Mouse (Mus musculus): Measurements from ENCODE around the gene Epb41l4b. TPM values are rescaled to one million over a fixed set of nuclear protein-coding genes. Genes with fewer than 3 reads are reported as not detected.

Gene Epb41l4b
- polyA plus RNA-seq, 1 experiment from 2014 or later = 2.4 TPM

DNA sequence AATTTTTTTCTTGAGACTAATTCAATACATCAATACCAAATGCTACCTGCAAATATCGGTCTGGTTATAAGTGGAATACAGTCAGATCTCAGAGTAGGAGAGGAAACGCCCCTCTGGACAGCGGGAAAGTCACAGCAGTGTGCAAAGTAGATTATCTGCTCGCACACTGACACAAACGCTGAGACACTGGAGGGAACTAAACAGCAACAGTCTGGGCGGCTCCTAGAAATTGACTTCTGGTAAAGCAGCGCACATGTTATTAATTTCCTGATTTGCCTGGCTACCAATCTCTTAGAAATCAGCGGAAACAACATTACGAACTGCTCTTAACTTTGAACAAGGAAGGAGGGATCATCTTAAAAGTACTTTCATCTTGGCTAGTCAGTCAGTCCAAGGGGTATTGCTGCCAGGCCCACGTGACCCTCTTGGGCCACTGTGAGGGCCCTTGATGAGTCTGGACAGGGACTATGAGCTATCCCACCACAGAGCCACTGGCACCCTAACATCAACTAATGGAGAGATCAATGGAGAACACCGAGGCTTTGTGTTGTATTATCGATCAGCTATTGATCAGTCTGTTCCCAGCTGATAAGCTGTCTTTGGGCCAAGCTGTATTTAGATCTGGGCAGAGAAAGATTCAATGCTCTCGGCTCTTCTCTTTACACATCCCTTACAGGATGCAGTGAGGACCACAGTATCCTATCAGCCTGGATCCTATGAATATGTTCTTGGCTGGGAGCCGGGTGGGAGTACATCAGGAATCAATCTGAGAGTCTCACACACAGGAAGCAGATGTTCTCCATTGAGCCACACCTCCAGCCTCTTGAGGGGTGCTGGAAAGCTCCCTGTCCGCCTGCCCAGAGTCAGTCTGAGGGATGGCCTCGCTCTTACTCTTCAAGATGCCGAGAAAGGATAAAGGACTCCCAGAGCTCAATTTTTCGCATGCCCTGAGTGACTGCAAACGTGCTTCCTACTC lies 28.3 kb downstream of the Epb41l4b start:
- no peak for DNase-seq (ENCODE audit: low spot score)

DNA sequence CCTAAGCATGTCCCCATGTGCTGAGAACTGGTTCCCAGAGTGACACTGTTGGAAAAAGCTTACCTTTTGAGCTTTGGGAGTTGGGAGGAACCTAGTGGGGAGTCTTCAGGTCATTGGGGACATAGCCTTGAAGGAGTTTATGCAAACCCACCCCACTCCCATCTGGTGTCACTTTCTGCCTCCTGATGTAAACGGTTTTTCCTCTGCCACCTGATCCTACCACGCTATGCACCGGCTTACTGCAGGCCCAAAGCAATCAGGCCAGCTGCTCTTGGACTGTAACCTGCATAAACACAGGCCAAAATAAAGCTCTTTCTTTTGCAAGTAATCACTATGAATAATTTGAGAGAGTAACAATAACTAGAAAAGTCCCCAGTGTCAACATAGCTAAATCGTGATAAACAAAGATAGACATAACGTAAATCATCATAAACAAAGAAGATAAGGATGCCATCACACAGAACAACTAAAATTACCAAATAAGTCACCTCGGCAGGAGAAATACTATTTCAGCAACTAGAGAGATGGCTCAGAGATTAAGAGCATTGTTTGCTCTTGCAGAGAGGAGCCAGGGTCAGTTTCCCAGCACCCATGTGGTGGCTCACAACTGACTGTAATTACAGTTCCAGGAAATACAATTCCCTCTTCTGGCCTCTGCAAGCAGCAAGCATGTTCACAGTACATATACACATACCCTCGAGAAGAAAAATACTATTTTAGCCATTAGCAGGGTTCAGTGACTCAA lies 29.6 kb downstream of the Epb41l4b start:
- no peak for DNase-seq (ENCODE audit: low spot score)

DNA sequence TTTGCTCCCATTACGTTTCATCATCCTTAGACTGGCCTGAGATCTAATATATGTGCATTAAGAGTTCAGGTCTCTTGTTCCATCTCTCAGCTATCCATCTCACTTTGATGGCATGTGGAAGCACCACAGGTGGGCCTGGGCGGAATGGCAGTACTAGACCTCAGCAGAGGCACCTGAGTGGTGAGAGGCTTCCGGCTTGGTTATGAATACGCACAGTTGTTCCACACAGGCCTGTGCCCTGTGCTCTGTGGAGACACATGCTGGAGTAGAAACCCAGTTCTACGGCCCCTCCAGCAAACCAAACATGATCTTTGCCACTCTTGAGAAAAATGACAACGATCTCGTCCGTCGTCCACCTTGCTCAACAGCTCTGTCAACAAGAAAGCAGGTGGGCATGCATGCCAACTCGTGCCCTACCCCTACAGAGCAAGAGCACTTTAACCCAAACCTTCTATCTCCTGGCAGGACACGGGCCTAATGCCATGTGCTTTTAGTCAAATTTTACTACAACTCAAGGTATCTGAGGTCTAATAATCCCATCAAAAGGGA lies 31.2 kb downstream of the Epb41l4b start:
- no peak for DNase-seq (ENCODE audit: low spot score)

DNA sequence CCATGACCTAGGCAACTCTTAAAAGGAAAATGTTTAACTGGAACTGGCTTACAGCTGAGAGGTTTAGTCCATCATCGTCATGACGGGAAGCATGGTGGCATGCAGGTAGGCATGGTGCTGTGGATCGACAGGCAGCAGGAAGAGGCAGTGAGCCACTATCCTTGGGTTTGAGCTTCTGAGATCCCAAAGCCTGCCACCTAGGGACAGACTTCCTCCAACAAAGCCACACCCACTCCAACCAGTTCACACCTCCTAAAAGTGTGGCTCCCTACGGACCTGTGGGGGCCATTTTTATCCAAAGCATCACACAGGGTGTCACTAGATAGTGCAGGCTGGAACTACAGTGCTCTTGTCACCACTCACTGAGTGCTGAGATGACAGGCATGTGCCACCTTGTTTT lies 31.8 kb downstream of the Epb41l4b start:
- no peak for DNase-seq (ENCODE audit: low spot score)

DNA sequence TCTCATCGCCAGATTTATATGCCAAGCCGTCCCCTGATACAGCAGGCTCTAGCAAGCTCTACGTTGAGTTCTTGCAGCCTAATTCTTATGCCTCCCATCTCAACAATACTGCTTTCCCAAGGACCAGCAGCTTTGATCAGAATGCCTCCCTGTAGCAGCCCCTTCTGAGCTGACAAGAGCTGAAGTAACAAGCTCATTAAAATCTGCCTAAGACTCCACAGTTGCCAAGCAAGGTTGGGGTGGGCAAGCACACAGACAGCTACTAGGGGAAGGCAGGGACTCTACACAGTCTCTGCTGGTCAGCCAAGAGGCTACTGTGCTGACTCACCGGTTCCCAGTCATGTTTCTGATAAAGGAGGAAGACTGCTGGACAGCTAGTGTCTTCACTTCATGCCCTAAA lies 33.7 kb downstream of the Epb41l4b start:
- DNase-seq (ENCODE audit: low spot score) = no peak

DNA sequence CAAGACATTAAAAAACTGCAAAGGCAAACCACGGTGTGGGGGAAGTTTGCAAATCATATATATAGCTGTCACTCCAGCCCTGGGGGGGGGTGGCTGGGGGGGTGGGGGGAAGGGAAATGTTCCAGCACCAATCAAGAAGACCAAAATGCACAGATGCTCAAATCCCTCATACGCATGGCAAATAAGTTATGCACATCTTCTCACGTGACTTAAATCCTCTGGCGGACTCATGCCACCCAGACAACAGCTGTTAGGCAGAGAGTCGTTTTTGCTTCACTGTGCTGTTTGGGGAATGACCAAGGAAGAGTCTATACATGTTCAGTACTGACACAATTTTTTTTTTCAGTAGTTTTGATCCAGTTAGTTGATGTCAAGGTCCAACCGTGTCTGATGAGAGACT lies 37.9 kb downstream of the Epb41l4b start:
- no peak for DNase-seq (ENCODE audit: low spot score)

DNA sequence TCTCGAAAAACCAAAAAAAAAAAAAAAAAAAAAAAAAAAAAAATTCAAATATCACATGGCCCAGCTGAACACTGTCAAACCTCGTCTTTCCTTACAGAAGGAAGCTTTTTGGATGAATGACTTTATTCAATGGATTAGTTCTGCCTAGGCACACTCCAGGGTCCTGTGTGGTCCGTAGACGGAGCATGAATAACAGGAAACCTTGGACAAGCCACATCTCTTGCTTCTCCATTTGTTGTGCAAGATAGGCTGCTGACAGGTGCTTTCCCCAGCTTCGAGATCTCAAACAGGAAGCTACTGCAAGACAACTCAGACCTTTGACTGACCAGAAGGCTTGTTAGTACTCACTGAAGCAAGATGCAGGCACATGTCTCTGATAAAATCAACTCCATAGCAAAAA lies 39.4 kb downstream of the Epb41l4b start:
- DNase-seq (ENCODE audit: low spot score) = no peak

DNA sequence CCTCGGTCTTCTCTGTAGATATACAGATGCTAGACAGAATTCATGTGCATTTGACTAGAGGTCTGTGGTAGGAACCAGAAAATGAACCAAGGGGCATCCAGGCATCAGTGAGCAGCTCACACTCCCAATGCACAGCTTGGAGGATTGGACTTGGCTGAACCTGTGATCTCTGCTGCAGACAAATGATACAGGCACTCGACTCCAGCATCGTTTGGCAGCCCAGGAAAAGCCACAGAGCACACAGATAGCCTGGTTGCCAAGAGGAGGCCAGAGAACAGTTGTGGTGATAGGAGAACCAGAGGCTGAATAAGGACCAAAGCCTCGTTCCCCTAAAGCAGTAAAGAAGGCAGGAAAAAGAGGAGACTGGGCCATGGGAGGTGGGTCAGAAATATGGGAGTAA lies 42.1 kb downstream of the Epb41l4b start:
- no peak for DNase-seq (ENCODE audit: low spot score)

DNA sequence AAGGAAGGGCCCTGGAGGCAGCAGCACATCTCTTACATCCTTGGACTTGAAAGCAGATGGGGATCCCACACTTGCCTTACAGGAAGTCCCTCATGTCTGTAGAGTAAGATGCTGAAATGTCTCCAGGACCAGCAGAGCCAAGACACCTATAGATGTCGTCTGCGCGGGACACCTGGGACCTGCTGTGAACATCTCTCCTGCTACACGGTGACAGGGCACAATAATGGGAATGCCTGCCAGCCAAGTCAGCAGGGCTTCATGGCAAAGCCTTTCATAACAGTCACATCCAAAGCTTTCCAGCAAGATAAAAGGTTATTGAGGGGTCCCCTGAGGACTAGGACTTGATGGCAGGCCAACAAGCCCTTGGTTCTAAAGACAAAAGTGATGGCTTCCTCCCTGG lies 45.8 kb downstream of the Epb41l4b start:
- no peak for DNase-seq (ENCODE audit: low spot score)

DNA sequence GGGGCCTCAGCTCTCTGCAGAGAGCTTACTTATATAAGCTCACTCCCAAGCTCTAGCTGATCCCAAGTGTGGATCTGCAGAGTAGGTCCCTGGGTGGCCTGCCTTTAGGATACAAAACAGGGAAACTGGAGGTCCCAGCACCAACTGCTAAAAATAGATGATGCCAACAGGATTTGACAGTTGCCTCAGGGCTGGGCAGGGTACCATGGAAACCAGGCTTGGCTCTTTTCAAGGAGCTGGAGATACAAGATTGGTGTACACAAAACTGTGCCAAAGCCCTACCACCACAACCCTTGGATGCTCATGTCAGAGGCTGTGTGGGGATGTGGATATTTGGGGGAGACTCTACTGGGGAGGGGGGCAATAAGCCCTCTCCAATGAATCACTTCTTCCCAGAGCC lies 47.7 kb downstream of the Epb41l4b start:
- DNase-seq (ENCODE audit: low spot score) = no peak

DNA sequence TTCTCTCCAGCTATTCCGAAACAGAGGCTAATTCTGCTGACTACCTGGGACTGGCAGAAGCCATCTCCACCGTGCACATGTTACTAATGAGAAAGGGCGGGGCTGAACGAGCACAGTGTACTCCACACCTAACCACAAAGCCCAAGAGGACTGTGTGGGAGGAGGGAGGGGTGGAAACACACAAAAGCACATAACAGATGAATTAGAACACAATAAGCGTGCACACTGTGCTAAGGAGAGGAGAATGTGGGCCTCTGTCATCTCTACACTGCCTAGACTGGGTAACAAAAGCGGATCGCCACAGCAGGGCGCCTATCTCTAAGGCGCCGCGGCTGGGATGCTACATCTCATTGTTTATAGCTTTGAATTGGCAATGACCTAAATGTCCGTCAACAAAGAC lies 51.9 kb downstream of the Epb41l4b start:
- no peak for DNase-seq (ENCODE audit: low spot score)

DNA sequence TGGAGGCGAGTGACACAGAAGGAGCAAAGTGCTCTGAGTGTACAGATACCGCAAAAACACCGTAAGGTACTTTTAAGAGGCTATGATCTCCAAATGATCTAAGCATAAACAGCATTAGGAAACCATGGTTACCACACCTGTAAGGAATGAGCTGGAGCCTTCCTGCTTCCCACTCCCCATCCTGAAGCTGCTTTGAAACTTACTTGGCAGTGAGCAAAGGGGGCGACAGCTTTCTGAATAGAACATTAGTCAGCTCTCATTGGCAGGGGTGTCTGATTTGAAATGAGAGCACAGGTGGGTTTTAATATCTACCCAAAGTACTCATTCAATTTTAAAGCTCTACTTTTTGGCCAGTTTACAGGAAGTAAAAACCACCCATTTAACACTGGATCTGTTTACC lies 54.9 kb downstream of the Epb41l4b start:
- no peak for DNase-seq (ENCODE audit: low spot score)

DNA sequence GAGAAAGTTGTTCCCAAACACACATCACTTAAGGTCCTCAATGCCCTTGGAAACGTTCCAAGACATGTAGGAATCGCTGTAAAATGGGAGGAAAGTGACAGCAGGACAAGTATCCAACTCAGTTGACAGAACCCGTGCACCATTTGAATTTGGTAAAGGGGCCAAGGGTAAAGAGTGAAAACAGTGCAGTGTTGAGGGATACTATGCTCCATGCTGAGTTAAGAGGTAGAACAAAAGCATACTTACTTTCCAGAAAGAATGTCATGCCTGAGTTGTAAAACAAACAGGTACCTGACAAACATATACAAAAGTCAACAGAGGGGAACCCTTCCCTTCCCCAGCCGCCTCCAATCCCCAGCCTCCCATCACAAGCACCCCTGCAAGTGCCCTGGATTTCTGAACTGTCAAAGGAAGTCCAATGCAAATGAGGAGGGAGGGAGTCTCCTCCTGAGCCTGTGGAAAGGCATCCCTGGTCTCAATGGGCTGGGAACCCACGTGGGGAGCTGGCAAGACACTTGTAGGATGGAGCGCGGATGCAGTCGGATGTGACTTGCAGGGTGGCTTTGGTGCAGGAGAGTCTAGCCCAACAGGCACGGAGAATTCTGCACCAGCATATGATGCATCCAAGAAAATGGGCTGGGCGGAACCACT lies 57.4 kb downstream of the Epb41l4b start:
- no peak for DNase-seq (ENCODE audit: low spot score)

DNA sequence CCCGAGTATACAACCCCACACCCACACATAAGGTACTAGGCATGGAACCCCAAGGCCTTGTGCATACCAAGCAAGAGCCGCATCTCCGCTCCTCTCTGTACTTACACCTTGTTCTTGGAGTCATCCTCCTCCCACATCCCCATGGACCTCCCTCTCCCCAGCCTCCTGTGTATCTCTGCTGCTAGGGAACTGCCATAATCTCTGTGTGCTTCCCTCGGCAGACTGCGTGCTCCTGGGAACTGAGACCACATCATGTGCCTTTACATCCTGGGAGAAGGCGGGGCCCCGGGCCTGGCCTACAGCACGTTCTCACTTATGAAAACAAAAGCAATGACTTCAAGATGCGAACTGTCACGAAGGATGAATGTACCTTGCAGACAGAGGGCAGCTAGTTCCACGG lies 59.6 kb downstream of the Epb41l4b start:
- DNase-seq (ENCODE audit: low spot score) = no peak

DNA sequence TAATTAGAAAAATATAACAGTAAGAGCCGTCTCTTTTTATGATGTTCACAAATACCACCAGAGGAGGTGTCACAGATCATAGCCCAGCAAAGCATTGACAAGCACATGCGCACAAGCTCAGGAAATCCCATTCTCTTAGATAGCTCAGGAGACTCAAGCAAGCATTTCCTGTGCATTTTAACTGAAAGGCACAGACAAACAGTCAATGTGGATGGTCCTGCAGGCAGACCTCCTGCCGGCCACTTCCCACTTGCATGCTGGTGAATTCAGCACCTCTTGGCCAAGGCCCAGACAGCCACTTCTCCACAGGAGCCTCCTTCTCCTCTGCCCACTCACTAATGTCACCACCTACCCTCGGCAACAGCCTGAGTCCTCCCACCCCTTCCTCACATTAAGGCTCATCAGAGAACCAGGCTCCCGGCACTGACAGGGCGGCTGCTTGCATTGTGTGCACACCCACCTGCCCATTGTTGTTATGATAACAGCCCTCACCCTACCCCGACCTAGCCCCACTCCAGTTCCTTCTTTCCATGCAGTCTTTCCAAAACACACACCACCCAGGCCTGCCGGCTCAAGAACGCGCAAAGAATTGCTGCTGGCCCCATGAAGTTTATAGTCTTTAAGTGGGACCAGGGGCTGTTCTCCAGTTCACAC lies 60.3 kb downstream of the Epb41l4b start:
- DNase-seq (ENCODE audit: low spot score) = peak; percentile 13

DNA sequence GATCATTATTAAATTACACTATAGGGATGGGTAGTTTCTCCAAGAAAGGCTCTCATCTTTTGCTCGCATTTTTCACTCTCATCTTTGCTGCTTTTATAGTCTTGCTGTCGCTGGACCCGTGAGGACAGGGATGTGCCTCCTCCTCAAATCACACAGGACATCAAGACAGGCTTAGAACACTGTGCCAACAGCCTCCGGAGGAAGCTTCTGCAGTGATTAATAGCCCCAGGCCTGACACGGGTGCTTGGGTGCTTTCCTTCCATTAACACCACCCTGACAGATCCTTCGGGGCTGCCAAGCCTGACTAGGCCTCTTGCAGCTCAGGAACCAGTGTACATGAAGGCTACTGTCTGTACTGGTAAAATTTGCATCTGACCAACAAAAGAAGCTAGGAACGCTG lies 61.8 kb downstream of the Epb41l4b start:
- DNase-seq (ENCODE audit: low spot score) = no peak

DNA sequence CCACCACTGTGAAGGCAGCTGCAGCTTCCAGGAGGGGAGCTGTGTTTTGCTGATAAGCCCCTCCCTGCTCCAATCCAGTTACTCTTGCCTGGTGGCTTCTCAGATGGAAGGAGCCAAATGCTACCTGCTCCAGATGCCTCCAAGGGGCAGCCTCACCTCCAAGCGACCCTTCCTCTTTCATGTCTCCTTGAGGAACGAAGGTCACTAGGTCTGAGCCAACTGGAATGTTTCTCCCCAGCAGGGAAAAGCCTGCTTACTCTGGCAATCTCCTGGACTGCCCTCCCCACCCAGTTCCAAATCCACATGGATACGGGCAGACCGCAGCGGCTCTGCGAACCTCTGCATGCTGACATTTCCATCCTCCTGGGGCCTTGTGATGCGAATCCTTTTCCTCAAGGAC lies 69.4 kb downstream of the Epb41l4b start:
- no peak for DNase-seq (ENCODE audit: low spot score)

DNA sequence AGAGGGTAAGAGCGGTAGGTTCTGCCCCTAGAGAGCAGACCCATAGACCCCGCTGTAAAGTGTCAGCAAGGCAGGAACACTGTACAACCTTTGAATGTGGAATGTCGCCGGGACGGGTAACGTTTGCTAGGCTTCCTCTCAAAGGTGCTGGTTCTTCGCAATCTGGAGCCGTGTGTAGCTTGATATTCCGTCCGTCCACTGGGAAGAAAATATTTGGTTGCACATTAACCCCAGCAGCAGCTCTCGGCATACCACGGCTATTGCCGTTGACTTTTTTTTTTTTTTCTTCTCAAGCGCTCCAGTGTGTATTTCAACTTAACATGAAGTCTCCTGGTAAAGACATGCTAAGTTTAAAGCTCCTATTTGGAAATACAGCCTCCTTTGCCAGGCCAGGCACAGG lies 70.1 kb downstream of the Epb41l4b start:
- no peak for DNase-seq (ENCODE audit: low spot score)

DNA sequence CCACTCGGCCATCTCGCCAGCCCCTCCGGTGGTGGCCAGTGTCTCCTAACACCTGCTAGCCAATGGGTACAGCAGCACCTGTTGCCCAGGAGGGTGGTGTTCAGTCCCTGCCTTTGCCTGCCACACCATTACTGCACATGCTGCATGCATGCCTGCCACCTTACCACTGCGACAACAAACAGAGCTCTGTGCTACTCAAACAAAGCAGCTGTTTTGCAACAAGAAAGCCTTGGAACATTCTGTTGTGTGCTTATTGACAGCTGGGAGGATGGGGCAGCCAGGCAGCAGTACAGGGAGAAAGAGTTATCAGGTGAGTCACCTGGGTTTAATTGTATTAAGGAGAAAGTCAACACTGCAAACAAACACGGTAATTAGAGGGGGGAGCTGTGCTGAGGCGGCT lies 72.6 kb downstream of the Epb41l4b start:
- no peak for DNase-seq (ENCODE audit: low spot score)

DNA sequence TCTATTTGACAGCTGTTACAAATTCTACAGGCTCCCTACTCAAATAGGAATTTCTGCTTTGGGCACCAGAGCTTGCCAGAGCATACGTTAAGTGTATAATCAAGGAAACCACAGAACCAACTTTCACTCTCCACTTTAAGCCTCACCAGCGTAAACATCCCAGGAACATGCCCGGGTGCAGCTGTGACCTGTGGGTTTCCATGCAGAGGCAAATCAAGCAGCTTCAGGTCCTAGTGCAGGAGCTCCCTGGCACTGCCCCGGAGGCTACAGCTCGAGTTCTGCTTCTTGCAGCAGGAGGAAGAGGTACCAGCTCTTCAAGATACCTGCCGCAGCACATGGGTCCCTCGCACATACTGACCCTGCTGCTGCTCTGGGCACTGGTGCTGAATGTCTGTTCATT lies 74.8 kb downstream of the Epb41l4b start:
- no peak for DNase-seq (ENCODE audit: low spot score)

DNA sequence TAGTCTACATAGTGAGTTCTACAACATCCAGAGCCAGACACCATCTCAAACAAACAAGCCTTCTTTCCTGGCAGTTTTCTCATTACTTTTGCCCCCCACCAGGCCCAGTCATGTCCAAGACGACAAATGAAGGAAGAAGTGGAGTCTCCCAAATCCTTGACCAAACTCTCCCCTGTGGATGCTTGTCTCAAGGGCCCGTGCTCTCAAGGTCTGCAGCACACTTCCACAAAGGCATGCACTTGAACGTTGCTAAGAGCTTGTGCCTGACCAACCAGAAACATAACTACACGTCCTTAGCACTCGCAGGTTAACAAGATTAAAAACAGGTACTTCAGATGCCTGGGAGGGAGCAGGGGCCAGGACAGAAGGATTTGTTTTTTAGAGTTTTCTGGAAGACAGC lies 75.4 kb downstream of the Epb41l4b start:
- DNase-seq (ENCODE audit: low spot score) = no peak
